In the genomic region with DNA sequence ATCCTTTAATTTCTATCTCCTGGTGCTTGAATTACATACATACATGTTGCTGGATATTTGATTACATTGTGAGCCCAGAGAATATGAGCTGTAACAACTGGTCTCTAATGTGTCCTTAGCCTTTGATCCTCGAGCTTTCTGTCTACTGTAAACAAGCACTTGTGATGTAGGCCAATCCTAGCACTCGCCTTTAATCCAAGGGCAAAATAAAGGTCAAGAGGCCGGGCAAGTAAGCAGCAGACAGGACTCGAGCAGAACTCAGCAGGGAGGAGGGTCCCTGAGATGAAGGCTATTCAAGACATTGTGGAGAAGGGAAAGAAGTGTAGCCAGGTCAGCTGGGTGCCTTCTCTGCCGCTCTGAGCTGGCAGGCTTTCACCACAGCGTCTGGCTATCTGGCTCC, we compare ENCODE assay signal across 11 mouse cellular contexts. TPM values are rescaled to one million over a fixed set of nuclear protein-coding genes. Genes with fewer than 3 reads are reported as not detected.
A peak's percentile ranks its signal among the peaks of the same experiment; 100 is the strongest.
DNase-seq lines count a peak whose midpoint lies in the region; ATAC-seq and TF ChIP-seq lines count a peak whose summit lies in the region.
"Had no signal": no experiment of that assay in that cellular context is flagged by ENCODE, and none has a peak within 500 bp of the region (broad histone marks: within the 10 kb centered on the region; RNA-seq: fewer than 3 reads in every experiment).

No protein-coding gene starts in this region.

- H3K27me3 ChIP-seq in liver, adult 2 months (ENCODE audit: control insufficient read depth, insufficient read depth, low read length): no peaks in the 10 kb centered on the region
- H3K27me3 ChIP-seq in liver, embryonic 12.5 days (replicated peaks): no peaks in the 10 kb centered on the region
- H3K27me3 ChIP-seq in intestine, embryonic 15.5 days (replicated peaks): no peaks in the 10 kb centered on the region
- H3K27me3 ChIP-seq: hindbrain, embryonic 13.5 days had no signal

- H3K4me2 ChIP-seq in liver, embryonic 12.5 days: no peak overlapping the region
- H3K4me2 ChIP-seq in intestine, embryonic 15.5 days (replicated peaks): peak overlapping the region; percentile 25
- H3K4me2 ChIP-seq: hindbrain, embryonic 13.5 days had no signal

- no peak overlapping the region for H3K9ac ChIP-seq in liver, adult 2 months (ENCODE audit: low read depth, low read length)
- no peak overlapping the region for H3K9ac ChIP-seq in liver, embryonic 12.5 days
- no peak overlapping the region for H3K9ac ChIP-seq in intestine, embryonic 15.5 days
- H3K9ac ChIP-seq: hindbrain, embryonic 13.5 days had no signal

- no peak for TF ChIP-seq CTCF in liver, adult 2 months (IDR thresholded peaks at IDR 0.05; ENCODE audit: low read depth, low read length)

- H3K4me3 ChIP-seq in liver, adult 2 months (ENCODE audit: insufficient read depth, low read depth, low read length): no peak overlapping the region
- H3K4me3 ChIP-seq in liver, embryonic 12.5 days: no peak overlapping the region
- no peak overlapping the region for H3K4me3 ChIP-seq in intestine, embryonic 15.5 days (replicated peaks)
- H3K4me3 ChIP-seq: hindbrain, embryonic 13.5 days had no signal

- H3K4me1 ChIP-seq in liver, adult 2 months (ENCODE audit: control insufficient read depth, insufficient read depth, low read length): peaks cover 3% of the 10 kb centered on the region
- peaks cover 15% of the 10 kb centered on the region for H3K4me1 ChIP-seq in liver, embryonic 12.5 days
- peaks cover 13% of the 10 kb centered on the region; the same call in 1 of the 2 replicates for H3K4me1 ChIP-seq in intestine, embryonic 15.5 days (replicated peaks)

- no peak overlapping the region for H3K27ac ChIP-seq in liver, adult 2 months (replicated peaks; ENCODE audit: insufficient read depth, low read depth, low read length)
- H3K27ac ChIP-seq in liver, embryonic 12.5 days: no peak overlapping the region
- H3K27ac ChIP-seq in intestine, embryonic 15.5 days: peak overlapping the region; percentile 75
- H3K27ac ChIP-seq: hindbrain, embryonic 13.5 days had no signal

- peaks cover 24% of the 10 kb centered on the region for H3K79me2 ChIP-seq in liver, adult 2 months (ENCODE audit: control insufficient read depth, insufficient read depth, low read length)

- 29% methylated on average over 6 of the region's 6 CpGs for WGBS in liver, adult 2 months
- WGBS in liver, embryonic 12.5 days (ENCODE audit: insufficient replicate concordance): 58% methylated on average over 6 of the region's 6 CpGs
- 22% methylated on average over 6 of the region's 6 CpGs for WGBS in intestine, embryonic 15.5 days

- ATAC-seq in liver, embryonic 12.5 days: no peak
- ATAC-seq in intestine, embryonic 15.5 days: no peak
- no peak for ATAC-seq in frontal cortex, adult (ENCODE audit: low TSS enrichment)

- no peak for TF ChIP-seq POLR2A in liver, adult 2 months (IDR thresholded peaks at IDR 0.05; ENCODE audit: extremely low read depth, insufficient read depth, low read length)

- H3K36me3 ChIP-seq in liver, adult 2 months (ENCODE audit: control insufficient read depth, insufficient read depth, low read length): no peaks in the 10 kb centered on the region
- H3K36me3 ChIP-seq in liver, embryonic 12.5 days: no peaks in the 10 kb centered on the region
- H3K36me3 ChIP-seq in intestine, embryonic 15.5 days: 0 out of 2 replicates have a peak, but pooled peaks cover 2% of the 10 kb centered on the region
- H3K36me3 ChIP-seq: hindbrain, embryonic 13.5 days had no signal

- DNase-seq in liver, adult 2 months (ENCODE audit: extremely low read depth, low read depth, low spot score): peak; percentile 68
- peak; percentile 7 for DNase-seq in embryo, embryonic 11 days
- DNase-seq in kidney, postnatal 25 days: peak; percentile 13 to 46
- no peak for DNase-seq in cerebellum, adult 9-11 months
- DNase-seq: midbrain, embryonic 14.5 days; right cerebral cortex, postnatal 4 days; thymus, adult 2 months had no signal

- no peaks in the 10 kb centered on the region for H3K9me3 ChIP-seq in liver, embryonic 12.5 days (replicated peaks)
- H3K9me3 ChIP-seq in intestine, embryonic 15.5 days: no peaks in the 10 kb centered on the region
- H3K9me3 ChIP-seq: hindbrain, embryonic 13.5 days had no signal

RNA-seq across cellular contexts. Expression of gene Lclat1, which starts 4.8 kb away (rescaled TPM):
- 24.1 and 29.6 TPM in 2 replicates for total RNA-seq in liver, adult 2 months (2014; rRNA removed)
- 12.3 and 17.2 TPM in 2 replicates for polyA plus RNA-seq in liver, adult 2 months (2012; rRNA removed)
- polyA plus RNA-seq in liver, embryonic 12.5 days (2016; fragmentation: Nextera tagmentation; extraction: Ambion mirVana): 4.5 and 4.8 TPM in 2 replicates
- polyA plus RNA-seq in intestine, embryonic 15.5 days (2015; fragmentation: Nextera tagmentation; extraction: Ambion mirVana): 24.2 and 25.0 TPM in 2 replicates
